Mouse (Mus musculus): ENCODE results near the gene Tmem178b.
A peak's percentile ranks its signal among the peaks of the same experiment; 100 is the strongest.

Gene Tmem178b

DNA sequence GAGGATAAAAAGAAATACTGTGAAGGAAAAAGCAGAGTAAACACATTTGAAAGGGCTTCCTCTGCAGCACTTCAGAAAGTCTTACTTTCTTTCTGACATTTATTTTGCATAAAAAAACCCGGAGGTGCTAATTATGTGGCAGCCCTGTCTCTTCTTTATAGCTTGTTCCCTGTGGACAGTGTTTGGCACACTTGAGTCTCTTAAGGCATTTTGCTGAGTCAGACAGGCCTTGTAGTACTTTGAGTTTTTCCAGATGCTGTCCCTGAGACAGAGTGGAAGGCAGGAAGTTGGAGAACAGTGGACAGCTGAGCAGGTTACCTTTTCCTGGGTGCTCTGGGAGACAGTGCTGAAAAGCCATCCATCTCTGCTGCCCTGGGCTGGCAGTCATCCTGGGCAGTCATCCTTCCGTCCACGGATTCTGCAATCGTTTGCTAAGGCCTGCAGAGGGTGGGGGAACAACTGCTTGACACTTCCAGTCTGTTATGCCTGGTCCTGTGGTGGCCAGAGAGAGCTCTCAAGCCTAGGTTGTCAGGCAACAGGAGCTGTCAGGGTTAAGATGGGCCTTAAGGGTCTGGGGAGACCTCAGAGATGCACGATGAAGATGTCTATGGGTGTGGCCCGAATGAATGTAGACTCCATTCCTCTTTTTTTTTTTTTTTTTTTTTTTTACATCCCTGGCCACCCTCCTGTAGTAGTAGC lies 46.1 kb downstream of the Tmem178b start:
- DNase-seq, result no peak

GRCm38 (mm10) chr6:39926442-39926841 lies 53.4 kb downstream of the Tmem178b start:
- DNase-seq, result no peak

DNA sequence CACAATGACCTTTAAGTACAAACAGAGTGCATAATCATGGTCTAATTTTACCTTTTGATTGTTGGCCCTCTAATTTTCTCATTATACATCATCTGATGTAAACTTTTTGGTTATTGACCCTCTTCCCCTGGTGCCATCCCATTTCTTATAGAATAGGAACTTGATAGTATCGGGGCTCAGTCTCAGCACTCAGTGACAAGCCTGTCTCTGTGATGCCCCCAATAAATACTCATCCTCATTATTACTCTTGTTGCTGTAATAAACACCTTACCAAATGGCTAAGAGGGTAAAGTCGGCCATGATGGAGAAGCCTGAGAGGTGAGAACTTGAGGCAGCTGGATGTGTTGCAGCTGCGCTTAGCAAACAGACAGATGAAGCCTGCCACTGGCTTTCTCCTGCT lies 63.5 kb downstream of the Tmem178b start:
- no peak for DNase-seq

DNA sequence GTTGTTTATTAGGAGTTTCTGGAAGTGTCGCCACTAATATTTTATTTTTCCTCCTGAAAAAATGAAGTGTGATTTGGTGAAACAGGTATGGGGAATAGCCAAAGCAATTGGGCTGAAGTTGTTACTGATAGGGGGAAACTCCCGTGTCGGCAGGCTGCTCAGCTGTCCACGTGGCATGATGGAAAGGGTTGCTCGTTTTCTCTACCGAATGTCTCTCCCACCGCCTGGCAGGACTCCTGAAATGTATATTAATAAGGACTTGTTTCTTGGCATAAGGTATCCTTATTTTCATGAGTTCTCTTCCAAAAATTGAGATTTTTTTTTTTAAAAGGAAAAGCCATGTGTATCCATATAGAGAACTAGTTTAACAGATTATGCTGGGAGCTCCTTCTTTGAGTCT lies 67.8 kb downstream of the Tmem178b start:
- DNase-seq, result no peak

DNA sequence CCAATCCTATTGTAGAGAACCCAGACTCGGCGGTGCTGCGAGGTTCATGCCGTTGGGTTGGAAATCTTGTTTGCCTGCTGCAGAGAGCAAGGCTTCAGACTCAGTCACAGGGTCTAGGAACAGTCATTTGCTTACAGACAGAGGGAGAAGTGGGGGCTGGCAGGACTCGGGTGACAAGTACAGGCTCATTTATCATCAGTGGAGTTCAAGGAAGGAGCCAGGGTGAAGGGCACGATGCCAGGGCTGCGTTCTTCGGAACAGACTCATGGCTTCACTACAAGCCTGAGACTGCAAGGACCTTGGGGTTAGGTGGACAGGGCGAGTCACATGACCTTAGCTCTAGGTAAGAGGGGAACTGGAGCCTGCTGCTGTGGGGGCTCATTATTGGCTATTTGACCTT lies 71.8 kb downstream of the Tmem178b start:
- no peak for DNase-seq

DNA sequence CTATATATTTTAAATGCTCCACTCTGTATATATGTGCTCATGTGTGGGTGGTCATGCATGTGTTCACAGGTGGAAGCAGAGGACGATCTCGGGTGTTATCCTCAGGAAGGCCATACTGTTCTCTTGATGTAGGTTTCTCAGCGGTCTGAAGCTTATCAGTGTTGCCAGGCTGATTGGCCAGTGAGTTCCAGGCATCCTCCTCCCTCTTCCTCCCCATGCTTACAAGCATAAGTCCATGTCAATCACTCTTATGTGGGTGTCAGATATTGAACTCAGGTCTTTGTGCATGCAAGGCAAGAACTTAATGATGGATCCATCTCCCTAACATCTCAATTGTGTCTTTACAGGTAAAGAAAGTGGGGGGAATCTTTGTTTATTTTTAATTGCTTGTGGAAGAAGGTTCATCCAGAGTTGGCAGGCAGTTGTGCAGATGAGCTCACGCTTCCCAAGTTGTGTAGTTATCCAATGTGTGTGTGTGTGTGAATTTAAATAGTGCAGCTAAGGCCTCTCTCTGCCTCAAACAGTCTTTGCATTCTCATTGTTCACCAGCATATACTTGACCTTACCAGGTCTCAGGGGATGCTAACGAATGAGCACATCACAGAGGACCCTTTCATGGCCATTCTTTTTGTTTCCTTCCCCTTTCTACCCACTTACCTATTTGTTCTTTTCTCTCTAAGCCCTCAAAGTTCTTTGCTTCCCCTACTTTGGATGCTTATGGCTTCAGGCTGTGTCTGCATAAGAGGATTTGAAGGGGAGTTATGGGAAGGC lies 72.8 kb downstream of the Tmem178b start:
- DNase-seq, result no peak

GRCm38 (mm10) chr6:39946601-39947000 lies 73.5 kb downstream of the Tmem178b start:
- no peak for DNase-seq

GRCm38 (mm10) chr6:39953951-39954350 lies 80.9 kb downstream of the Tmem178b start:
- no peak for DNase-seq

GRCm38 (mm10) chr6:39955211-39955610 lies 82.1 kb downstream of the Tmem178b start:
- DNase-seq, result no peak

- DNase-seq, result no peak
These were observed 91.5 kb downstream of the Tmem178b start for GRCm38 (mm10) chr6:39964606-39965005.

DNA sequence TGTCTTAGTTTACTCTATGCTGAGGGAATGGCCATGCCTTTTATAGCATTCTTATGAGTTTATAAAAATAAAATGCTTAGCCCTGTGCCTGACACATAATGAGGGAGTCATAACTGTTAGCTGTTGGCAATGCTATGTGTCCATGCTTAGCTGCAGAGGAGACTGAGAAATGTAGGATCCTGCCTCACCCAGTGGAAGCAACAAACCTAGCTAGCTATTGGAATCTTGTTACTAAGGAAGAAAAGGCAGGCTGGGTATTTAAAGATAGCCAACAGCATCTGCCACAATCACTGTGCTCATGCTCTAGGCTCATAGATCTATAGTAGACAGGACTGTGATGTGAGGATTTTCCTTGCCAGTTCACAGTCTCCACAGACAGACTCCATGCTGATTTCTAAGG lies 97.2 kb downstream of the Tmem178b start:
- no peak for DNase-seq

- no peak for DNase-seq
These were observed 105.9 kb downstream of the Tmem178b start for GRCm38 (mm10) chr6:39978942-39979341.

- DNase-seq, result no peak
These were observed 117.7 kb downstream of the Tmem178b start for GRCm38 (mm10) chr6:39990772-39991171.

DNA sequence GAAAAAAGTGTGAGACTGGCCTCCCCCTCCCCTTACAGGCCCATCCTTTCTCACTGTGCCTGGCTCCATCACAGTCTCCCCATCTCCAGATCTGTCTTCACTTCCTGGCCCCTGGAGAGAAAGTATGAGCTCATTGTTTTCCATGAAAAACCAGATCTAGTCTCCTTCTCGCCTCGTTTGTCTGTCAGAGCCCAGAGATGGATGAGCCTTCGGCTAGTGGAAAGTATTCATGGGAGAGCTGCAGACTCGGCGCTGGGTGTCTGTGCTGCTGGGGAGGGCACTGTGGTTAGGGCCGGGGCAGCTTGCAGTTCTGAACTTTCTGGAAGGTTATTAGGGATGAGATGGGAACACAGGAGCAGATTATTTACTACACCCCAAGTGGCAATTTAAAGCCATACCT lies 118.9 kb downstream of the Tmem178b start:
- peak; percentile 5 for DNase-seq

DNA sequence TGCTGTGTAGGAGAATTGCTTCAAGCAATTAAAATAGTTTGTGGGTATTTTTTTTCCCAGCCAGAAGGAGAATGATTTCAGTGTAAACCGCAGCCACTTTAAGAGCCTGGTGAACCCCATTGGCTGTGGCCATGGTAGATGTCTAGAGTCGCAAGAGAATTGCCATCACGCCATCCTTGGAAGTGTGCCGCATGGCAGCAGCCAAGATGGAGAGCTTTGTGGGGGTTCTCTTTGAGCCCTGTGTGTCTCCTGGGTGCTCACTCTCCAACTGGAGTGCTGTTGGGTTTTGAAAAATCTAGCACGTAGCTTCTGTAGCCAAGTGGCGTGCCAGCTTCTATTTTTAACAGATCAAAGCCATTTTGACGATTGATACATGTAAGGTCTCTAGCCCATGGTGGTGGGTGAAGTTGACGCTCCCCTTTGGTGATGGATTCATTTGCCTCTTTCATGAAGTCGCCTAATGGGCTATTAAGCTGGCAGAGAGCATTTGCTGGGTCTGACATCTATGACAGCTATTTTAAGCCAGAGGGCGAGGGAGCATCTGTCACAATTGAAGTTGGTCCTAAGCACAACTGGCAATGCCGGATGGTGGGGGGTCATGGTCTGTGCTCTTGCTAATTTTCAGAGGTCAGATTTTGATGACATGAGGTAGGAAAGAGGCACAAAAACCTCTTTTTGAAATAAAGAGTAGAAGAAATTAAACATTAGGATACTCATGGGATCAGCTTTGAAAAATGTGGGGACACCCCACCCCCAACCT lies 133.1 kb downstream of the Tmem178b start:
- DNase-seq, result no peak

DNA sequence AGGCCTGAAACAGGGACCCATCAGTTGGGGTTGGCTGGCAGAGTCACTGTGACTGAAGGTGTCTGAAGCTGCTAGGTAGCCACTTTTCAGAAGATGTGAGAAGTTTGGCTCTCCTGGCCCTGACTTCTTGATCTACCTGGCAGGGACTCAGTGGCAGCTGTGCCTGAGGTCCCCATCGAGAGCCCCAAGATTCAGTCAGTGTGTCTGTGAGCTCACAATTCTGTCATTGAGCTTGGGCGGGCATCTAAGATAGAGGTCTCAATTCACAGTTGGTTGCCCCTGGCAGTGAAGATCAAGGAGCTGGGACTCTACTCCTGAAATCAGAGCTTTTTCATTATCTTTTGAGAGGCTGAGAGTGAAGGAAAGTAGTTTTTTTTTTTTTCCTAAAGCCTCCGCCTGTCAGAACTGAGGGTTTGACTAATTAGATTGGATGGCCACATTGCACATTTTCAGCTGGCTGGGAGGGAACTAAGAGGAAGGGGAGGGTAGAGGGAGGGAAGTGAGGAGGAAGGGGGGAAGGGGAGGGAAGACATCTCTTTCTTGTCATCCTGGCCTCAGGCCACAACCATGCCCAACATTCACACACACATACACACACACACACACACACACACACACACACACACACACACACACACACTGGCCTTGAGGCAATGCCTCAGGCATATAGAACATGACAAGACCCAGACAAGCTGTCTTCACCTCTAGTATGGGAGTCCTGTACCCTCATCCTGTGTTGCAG lies 135.3 kb downstream of the Tmem178b start:
- no peak for DNase-seq

DNA sequence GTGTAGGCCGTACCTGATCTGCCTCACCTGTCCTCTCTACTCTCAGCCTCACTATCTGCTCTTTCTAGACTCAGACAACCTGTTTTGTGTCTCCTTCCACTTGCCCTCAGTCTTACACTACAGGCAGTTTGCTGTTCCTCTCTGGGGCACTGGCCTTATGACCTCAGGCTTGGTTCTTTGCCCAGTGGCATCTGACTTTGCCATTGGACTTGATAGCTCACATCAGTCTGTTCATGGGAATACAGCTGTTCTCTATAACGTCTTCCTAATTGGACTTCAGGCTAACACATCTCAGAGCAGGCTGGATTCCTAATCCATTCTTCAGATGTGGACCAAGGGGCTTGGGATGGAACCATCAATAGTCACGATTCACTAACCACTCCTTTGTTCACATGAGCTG lies 136.6 kb downstream of the Tmem178b start:
- no peak for DNase-seq

DNA sequence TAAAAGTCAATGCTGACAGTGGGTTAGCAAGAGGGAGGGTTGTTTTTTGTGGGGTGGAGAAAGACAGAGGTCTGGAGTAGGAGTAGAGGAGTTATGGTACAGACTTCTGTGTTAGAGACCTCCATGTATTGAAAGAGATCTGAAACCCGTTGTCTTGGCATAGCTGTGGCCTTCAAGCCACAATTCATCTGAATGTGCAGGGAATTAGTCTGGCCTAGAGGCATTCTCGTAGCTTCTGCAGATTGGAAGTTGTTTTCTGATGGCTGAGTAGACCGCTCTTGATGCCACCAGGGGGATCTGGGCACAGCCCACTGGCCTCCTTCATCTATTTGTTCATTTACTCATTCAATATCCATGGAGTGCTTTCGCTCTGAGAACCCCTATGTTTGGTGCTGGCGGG lies 138.0 kb downstream of the Tmem178b start:
- DNase-seq, result no peak

DNA sequence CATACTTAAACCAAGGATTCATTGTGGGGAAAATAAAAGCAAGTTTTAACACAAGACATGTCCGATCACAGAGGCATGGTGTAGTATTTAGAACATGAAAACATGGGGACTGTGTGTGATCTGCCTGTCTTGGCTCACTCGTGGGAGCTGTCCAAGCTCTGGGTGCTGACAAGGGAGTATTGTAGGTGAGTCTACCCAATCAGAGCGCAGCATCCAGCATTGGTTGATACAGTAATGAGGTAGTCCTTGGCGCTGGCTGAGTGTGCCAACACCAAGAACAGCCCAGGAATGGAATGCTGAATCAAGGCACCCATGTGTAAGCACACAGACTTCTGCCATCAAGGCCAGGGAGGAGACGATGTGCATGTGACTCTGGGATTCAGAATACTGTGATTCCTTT lies 138.5 kb downstream of the Tmem178b start:
- peak; percentile 2 for DNase-seq

- no peak for DNase-seq
These were observed 140.3 kb downstream of the Tmem178b start for GRCm38 (mm10) chr6:40013407-40013806.

DNA sequence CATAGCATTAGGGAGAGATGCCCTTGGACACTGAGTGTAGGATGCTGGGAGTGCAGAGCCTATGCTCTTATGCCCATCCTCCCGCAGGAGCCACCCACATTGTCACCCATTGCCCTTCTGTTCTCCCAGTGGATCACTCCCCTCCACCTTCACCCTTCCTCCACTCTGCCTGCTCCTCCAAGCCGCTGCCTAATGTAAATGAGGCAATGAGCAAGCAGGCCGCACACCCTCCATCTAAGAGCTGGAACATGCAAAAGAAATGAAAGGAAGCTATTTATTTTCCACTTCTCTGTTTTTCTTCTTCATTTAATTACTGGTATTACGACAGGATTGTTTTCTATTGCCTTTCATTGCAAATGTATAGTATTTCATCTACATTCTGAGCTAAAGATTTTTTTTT lies 142.1 kb downstream of the Tmem178b start:
- no peak for DNase-seq

GRCm38 (mm10) chr6:40015711-40016460 lies 142.8 kb downstream of the Tmem178b start:
- no peak for DNase-seq
